Mouse (Mus musculus) cerebellum, adult 8-10 months (tissue): ENCODE results near the gene Fen1.
A peak's percentile ranks its signal among the peaks of the same experiment; 100 is the strongest.

Experiments used
- DNase-seq: peaks from one replicate; pipeline ENCODE4 v3.0.0; 2022

The Fen1 gene

GRCm38 (mm10) chr19:10213796-10214471, 10.0 kb upstream of the Fen1 start:
- no peak for DNase-seq

GRCm38 (mm10) chr19:10210885-10211284, 6.9 kb upstream of the Fen1 start:
- no peak for DNase-seq

GRCm38 (mm10) chr19:10208851-10209250, 4.9 kb upstream of the Fen1 start:
- no peak for DNase-seq

GRCm38 (mm10) chr19:10205051-10205450, 1.1 kb upstream of the Fen1 start:
- no peak for DNase-seq

- DNase-seq, result peak; percentile 38
Observed at GRCm38 (mm10) chr19:10204616-10205001, 640 bp upstream of the Fen1 start.

- DNase-seq, result no peak
Observed at GRCm38 (mm10) chr19:10203146-10203847, 672 bp downstream of the Fen1 start.

- peak; percentile 74 for DNase-seq
Observed at GRCm38 (mm10) chr19:10198723-10199122, 5.2 kb downstream of the Fen1 start.

- DNase-seq, result no peak
Observed at GRCm38 (mm10) chr19:10198286-10198685, 5.7 kb downstream of the Fen1 start.

- DNase-seq, result no peak
Observed at GRCm38 (mm10) chr19:10197130-10197529, 6.8 kb downstream of the Fen1 start.

GRCm38 (mm10) chr19:10195252-10195651, 8.7 kb downstream of the Fen1 start:
- no peak for DNase-seq

- DNase-seq, result no peak
Observed at GRCm38 (mm10) chr19:10194337-10194736, 9.6 kb downstream of the Fen1 start.

GRCm38 (mm10) chr19:10191326-10191725, 12.6 kb downstream of the Fen1 start:
- DNase-seq, result no peak

GRCm38 (mm10) chr19:10190796-10191195, 13.2 kb downstream of the Fen1 start:
- DNase-seq, result no peak

GRCm38 (mm10) chr19:10189940-10190339, 14.0 kb downstream of the Fen1 start:
- no peak for DNase-seq

- no peak for DNase-seq
Observed at GRCm38 (mm10) chr19:10189022-10189421, 14.9 kb downstream of the Fen1 start.

- DNase-seq, result peak; percentile 69
Observed at GRCm38 (mm10) chr19:10188281-10188811, 15.6 kb downstream of the Fen1 start.

- DNase-seq, result no peak
Observed at GRCm38 (mm10) chr19:10186569-10186968, 17.4 kb downstream of the Fen1 start.

GRCm38 (mm10) chr19:10185876-10186275, 18.1 kb downstream of the Fen1 start:
- DNase-seq, result no peak

GRCm38 (mm10) chr19:10184096-10184495, 19.9 kb downstream of the Fen1 start:
- DNase-seq, result no peak

- DNase-seq, result peak; percentile 66
Observed at GRCm38 (mm10) chr19:10183299-10183983, 20.5 kb downstream of the Fen1 start.

GRCm38 (mm10) chr19:10182670-10183298, 21.2 kb downstream of the Fen1 start, which contains the start of gene Fads1:
Gene Fads1 (plus strand): TSS chr19:10182888.
- DNase-seq, result peak; percentile 91

GRCm38 (mm10) chr19:10182142-10182541, 21.8 kb downstream of the Fen1 start:
- DNase-seq, result no peak

GRCm38 (mm10) chr19:10181225-10181624, 22.7 kb downstream of the Fen1 start:
- DNase-seq, result no peak
